Mouse (Mus musculus): ENCODE data around the gene Vmn1r192. TPM values are rescaled to one million over a fixed set of nuclear protein-coding genes. Genes with fewer than 3 reads are reported as not detected.

Vmn1r192 gene
- polyA plus RNA-seq (2015; fragmentation: Illumina TruSeq; extraction: RNeasy Lipid Tissue Mini Kit (QIAGEN cat#74804); ENCODE audit: insufficient read depth, low read depth, low replicate concordance): not detected

GRCm38 (mm10) chr13:22191041-22191440, at the start of gene Vmn1r192:
Vmn1r192 (minus strand) TSS chr13:22191141.

GRCm38 (mm10) chr13:22223060-22223459, 32.1 kb upstream of the Vmn1r192 start, which contains the start of gene Vmn1r193:
Vmn1r193 (minus strand) TSS chr13:22223160.

GRCm38 (mm10) chr13:22183869-22184268, 7.1 kb downstream of the Vmn1r192 start, which contains the start of gene Vmn1r191:
Vmn1r191 (minus strand) TSS chr13:22183969.

Other genes starting within 250 kb of the Vmn1r192 start
- gene Zfp184, start 246.0 kb downstream of the Vmn1r192 start, polyA plus RNA-seq (2015; fragmentation: Illumina TruSeq; extraction: RNeasy Lipid Tissue Mini Kit (QIAGEN cat#74804); ENCODE audit: insufficient read depth, low read depth, low replicate concordance): 1.2 TPM
- gene Pom121l2, start 209.9 kb downstream of the Vmn1r192 start, polyA plus RNA-seq (2015; fragmentation: Illumina TruSeq; extraction: RNeasy Lipid Tissue Mini Kit (QIAGEN cat#74804); ENCODE audit: insufficient read depth, low read depth, low replicate concordance): not detected
- gene Prss16, start 181.4 kb downstream of the Vmn1r192 start, polyA plus RNA-seq (2015; fragmentation: Illumina TruSeq; extraction: RNeasy Lipid Tissue Mini Kit (QIAGEN cat#74804); ENCODE audit: insufficient read depth, low read depth, low replicate concordance): 1.7 TPM
- not detected for gene Hist1h2ah, start 155.6 kb downstream of the Vmn1r192 start, polyA plus RNA-seq (2015; fragmentation: Illumina TruSeq; extraction: RNeasy Lipid Tissue Mini Kit (QIAGEN cat#74804); ENCODE audit: insufficient read depth, low read depth, low replicate concordance)
- gene Hist1h2bk, start 155.3 kb downstream of the Vmn1r192 start, polyA plus RNA-seq (2015; fragmentation: Illumina TruSeq; extraction: RNeasy Lipid Tissue Mini Kit (QIAGEN cat#74804); ENCODE audit: insufficient read depth, low read depth, low replicate concordance): not detected
- gene Hist1h4i, start 149.8 kb downstream of the Vmn1r192 start, polyA plus RNA-seq (2015; fragmentation: Illumina TruSeq; extraction: RNeasy Lipid Tissue Mini Kit (QIAGEN cat#74804); ENCODE audit: insufficient read depth, low read depth, low replicate concordance): 2.7 TPM
- gene Hist1h2ag, start 148.2 kb downstream of the Vmn1r192 start, polyA plus RNA-seq (2015; fragmentation: Illumina TruSeq; extraction: RNeasy Lipid Tissue Mini Kit (QIAGEN cat#74804); ENCODE audit: insufficient read depth, low read depth, low replicate concordance): not detected
- gene Hist1h2bj, start 147.9 kb downstream of the Vmn1r192 start, polyA plus RNA-seq (2015; fragmentation: Illumina TruSeq; extraction: RNeasy Lipid Tissue Mini Kit (QIAGEN cat#74804); ENCODE audit: insufficient read depth, low read depth, low replicate concordance): not detected
- not detected for gene Vmn1r188, start 106.7 kb downstream of the Vmn1r192 start, polyA plus RNA-seq (2015; fragmentation: Illumina TruSeq; extraction: RNeasy Lipid Tissue Mini Kit (QIAGEN cat#74804); ENCODE audit: insufficient read depth, low read depth, low replicate concordance)
- not detected for gene Vmn1r189, start 85.3 kb downstream of the Vmn1r192 start, polyA plus RNA-seq (2015; fragmentation: Illumina TruSeq; extraction: RNeasy Lipid Tissue Mini Kit (QIAGEN cat#74804); ENCODE audit: insufficient read depth, low read depth, low replicate concordance)
- gene Vmn1r191, start 7.2 kb downstream of the Vmn1r192 start, polyA plus RNA-seq (2015; fragmentation: Illumina TruSeq; extraction: RNeasy Lipid Tissue Mini Kit (QIAGEN cat#74804); ENCODE audit: insufficient read depth, low read depth, low replicate concordance): not detected
- not detected for gene Vmn1r193, start 32.0 kb upstream of the Vmn1r192 start, polyA plus RNA-seq (2015; fragmentation: Illumina TruSeq; extraction: RNeasy Lipid Tissue Mini Kit (QIAGEN cat#74804); ENCODE audit: insufficient read depth, low read depth, low replicate concordance)
- not detected for gene Vmn1r194, start 53.1 kb upstream of the Vmn1r192 start, polyA plus RNA-seq (2015; fragmentation: Illumina TruSeq; extraction: RNeasy Lipid Tissue Mini Kit (QIAGEN cat#74804); ENCODE audit: insufficient read depth, low read depth, low replicate concordance)
- not detected for gene Vmn1r195, start 79.4 kb upstream of the Vmn1r192 start, polyA plus RNA-seq (2015; fragmentation: Illumina TruSeq; extraction: RNeasy Lipid Tissue Mini Kit (QIAGEN cat#74804); ENCODE audit: insufficient read depth, low read depth, low replicate concordance)
- gene Vmn1r196, start 98.8 kb upstream of the Vmn1r192 start, polyA plus RNA-seq (2015; fragmentation: Illumina TruSeq; extraction: RNeasy Lipid Tissue Mini Kit (QIAGEN cat#74804); ENCODE audit: insufficient read depth, low read depth, low replicate concordance): not detected
- gene Vmn1r197, start 133.4 kb upstream of the Vmn1r192 start, polyA plus RNA-seq (2015; fragmentation: Illumina TruSeq; extraction: RNeasy Lipid Tissue Mini Kit (QIAGEN cat#74804); ENCODE audit: insufficient read depth, low read depth, low replicate concordance): not detected
- gene Vmn1r198, start 159.2 kb upstream of the Vmn1r192 start, polyA plus RNA-seq (2015; fragmentation: Illumina TruSeq; extraction: RNeasy Lipid Tissue Mini Kit (QIAGEN cat#74804); ENCODE audit: insufficient read depth, low read depth, low replicate concordance): not detected
- not detected for gene Vmn1r199, start 188.7 kb upstream of the Vmn1r192 start, polyA plus RNA-seq (2015; fragmentation: Illumina TruSeq; extraction: RNeasy Lipid Tissue Mini Kit (QIAGEN cat#74804); ENCODE audit: insufficient read depth, low read depth, low replicate concordance)
- not detected for gene Vmn1r200, start 199.2 kb upstream of the Vmn1r192 start, polyA plus RNA-seq (2015; fragmentation: Illumina TruSeq; extraction: RNeasy Lipid Tissue Mini Kit (QIAGEN cat#74804); ENCODE audit: insufficient read depth, low read depth, low replicate concordance)

Data from pancreas, adult 10 weeks (tissue).